Mouse (Mus musculus) right cerebral cortex, postnatal 10 days (tissue): Measurements from ENCODE around the gene Gm45713.
"Not testable (repeated sequence)": the region's sequence is repeated elsewhere in the genome, so short reads cannot be mapped to it uniquely, and the experiment has no call there.

Experiments
- DNase-seq, 2 experiments: peaks; one replicate each; pipeline ENCODE4 v3.0.0; 2021; ENCODE audit warnings: low spot score in 2 of 2

Gm45713 gene

DNA sequence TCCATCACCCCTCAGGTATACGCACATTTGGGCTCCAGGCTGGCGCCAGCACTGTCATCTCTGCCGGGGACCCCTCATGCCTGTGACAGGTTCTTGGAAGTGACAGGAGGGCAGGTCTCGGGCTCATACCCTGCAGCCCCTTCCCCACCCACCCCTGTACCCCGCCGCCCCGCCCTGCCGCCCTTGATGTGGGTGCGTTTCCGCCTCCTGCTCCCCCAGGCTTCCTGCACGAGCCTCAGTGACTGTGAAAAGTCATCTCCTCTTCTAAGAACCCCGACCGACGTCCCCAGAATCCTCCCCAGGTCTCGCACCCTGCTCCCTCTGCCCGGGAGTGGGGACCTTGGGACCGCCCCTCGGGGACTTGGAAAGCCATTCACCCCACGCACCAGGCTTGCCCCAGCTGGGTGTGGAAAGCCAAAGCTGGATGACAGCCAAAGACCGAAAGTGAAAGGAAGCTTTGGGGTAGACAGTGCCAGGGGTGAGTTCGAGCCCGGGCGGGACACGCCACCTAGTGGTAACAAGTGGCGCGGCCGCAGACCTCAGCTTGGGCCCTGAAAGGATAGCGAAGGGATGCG is at the start of gene Gm45713, which contains the start of gene Flt3l:
Gm45713 (minus strand) TSS at position 239 of the 575 bp plus-strand sequence.
Flt3l (minus strand) TSS at position 440 of the 575 bp plus-strand sequence.
- DNase-seq, result peak; percentile 88 to 90

DNA sequence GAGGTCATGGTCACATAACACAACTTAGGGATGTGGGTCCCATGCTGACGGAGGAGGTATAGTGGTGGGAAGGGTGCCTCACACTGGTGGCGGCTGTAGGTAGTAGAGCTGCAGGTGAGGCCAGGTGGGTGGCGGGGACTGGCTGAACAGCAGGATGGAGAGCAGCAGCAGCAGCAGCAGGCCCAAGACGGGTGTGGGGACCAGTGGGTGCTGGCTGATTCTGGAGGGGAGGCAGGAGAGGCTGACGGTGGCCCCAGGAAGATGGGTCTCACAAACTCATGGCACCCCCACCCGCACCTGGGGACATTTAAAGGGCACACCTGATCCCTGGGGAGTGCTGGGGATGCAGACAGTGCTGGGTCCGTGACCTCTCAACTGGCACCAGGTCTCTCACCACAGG is 47.6 kb upstream of the Gm45713 start:
- no peak for DNase-seq

DNA sequence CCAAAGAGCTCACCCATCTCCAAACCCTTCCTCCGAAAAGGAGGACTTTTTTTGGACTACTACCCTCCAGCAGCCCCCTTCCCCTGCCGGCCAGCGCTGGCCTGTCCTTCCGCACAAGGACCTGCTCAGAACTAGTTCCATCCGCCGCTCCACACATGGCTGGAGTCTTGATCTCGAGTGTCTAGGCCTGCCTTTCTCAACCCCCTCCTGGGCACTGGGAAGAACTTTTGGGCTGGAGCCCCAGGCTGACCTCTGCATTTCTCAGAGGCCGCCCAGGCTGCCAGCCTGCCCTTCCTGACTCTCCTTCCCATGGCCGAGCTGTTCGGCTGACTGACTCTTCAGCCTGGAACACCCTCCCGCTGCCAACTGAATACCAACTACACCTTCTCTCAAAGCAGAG is 46.6 kb upstream of the Gm45713 start:
- DNase-seq, result no peak

DNA sequence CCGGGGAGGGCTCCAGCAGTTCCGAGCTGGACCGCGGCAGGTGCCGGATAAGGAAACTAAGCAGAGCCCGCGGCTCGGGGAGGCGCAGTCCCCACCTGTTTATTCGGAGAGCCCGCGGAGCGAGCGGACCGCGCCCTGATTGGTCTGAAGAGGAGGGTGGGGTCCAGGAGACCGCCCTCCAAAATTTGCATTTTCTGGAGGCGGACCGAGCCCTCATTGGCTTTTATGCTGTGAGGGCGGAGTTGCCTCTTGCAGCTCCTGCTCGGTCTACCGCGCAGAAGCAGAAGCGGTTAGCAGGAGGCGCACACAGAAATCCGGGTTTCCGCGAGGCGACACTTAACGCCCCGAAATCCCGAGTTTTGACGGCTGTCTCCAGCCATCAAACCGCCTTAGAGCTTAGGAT is 46.2 kb upstream of the Gm45713 start:
- DNase-seq, result peak; percentile 92 to 93

DNA sequence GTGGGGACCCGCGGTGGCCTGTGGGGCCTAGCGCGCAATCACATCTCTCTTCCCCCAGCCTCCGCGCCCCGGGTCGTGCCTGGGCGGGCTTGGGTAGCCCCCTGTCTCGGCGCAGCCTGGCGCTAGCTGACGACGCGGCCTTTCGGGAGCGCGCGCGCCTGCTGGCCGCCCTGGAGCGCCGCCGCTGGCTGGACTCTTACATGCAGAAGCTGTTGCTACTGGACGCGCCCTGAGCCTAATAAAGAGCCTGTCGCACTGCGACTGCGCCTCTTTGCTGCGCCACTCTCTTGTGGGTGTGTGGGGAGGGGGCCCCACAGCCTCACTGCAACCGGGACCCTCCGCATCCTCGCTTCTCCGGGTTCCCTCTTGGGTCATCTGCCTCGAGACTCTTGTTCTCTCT is 45.5 kb upstream of the Gm45713 start:
- no peak for DNase-seq

DNA sequence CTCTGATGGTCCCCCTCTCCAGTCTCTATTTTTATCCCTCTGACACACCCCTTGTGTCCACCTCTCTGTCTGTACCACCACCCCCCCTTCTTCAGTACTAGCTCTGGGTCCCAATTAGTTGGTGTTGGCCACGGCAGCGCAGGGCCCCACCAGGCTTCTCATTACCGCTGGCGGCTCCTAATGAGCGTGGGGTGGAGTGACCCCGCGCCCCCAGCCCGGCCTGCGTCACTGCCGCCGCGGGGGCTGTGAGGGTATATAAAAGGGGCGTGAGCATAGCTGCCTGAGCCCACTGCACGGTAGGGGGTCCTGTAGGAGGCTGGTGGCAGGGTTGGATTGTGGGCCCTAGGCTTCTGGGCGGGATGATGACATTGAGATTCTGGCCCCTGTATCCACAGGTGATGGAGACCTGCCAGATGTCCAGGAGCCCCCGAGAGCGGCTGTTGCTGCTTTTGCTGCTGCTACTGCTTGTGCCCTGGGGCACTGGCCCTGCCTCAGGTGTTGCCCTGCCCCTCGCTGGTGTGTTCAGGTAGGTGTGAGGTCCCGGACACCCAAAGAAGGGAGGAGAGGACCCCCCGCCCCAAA is 45.0 kb upstream of the Gm45713 start, which contains the start of gene Pth2:
Pth2 (plus strand) TSS at position 100 of the 582 bp plus-strand sequence.
- peak in 1 of 2 experiments; percentile 36 for DNase-seq

DNA sequence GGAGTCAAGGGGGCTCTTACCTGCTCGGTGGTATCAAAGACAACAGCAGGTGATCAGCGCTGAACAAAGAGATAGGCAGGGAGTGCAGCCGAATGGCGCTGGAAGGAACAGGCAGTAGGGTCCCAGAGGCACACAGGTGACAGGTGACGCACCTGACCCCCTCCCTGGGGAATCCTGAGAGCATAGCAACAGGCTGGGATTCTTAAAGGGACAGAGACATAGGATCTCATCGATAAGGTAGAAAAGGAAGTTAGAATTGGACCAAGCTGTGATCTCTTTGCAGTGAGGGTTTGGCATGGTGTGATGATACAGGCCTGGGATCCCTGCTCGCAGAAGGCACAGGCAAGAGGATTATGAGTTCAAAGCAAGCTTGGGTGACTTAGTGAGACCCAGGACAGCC is 43.4 kb upstream of the Gm45713 start, which contains the start of gene Gfy:
Gfy (minus strand) TSS at position 101 of the 400 bp plus-strand sequence.
- no peak for DNase-seq

DNA sequence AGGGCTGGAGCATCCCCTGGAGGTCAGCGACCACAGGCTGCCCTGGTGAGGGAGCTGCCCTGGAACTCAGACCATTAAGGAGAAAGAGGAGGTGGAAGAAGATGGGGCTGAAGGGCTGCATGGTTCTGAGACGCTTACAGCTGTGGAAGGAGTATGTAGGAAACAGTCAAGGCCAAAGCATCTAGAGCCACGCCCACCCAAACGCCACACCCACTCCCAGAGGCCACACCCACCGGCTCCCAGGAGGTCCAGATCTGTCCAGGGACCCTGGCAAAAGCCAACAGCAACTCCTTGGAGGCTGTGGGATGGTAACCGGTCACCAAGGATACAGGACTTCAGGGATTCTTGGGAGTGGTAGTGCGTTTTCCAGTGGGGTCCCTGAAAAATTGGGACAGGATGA is 42.5 kb upstream of the Gm45713 start:
- DNase-seq, result no peak

DNA sequence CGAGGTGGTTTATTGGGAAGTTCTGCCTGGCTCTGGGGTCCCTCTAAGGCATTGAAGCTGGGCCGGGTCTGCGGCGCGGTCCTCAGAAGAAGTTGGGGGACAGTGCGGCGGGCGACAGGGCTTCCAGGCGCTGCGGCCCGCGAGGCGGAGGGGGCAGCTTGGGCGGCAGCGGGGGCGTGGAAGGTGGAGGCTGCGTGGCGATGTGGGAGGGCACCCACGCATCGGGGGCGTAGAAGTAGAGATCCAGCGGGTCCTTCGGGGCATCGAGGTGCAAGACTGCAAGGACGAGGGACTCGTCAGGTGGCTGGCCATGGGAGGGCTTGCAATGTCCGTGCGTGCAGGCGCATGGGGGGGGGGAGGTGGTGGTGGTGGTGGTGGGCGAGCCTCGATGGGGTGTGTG is 40.3 kb upstream of the Gm45713 start:
- DNase-seq, result peak in 1 of 2 experiments; percentile 52

DNA sequence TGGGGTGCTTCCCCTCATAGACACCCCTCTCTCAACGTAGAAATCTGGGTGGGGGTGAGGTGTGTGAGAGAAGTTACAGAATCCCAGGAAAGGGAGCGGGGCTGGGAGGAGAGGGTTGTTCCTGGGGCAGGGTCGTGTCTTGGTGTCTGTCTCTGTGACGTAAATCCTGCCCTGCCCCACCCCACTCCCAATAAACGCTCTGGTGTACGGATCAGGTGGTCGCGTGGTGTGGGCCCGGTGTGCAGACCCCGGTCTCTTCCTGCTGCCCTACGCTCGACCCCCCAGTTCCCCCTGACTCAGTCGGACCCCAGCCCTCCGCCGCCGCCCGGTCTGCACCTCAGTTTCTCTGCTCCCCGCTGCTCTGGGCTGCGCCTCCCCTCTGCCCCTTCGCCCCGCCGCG is 39.9 kb upstream of the Gm45713 start:
- DNase-seq, result no peak

DNA sequence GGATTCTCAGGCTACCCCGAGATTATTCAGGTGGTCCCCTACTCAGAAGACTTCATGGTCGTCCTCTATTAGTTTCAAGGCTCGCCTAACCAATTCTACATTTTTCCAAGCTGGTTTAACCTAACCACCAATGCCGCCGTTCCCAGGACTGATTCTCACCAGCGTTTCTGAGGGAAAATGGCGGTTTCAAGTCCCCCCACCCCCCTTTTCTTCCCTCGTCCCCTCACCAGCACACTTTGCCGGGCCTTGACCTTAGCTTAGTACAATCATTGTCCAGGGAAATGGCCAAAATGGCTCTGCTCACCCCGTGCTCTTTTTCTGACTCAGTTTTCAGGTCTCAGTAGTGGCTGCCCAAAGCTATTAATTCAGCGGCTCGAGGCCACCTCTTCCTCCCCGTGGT is 39.4 kb upstream of the Gm45713 start:
- DNase-seq, result no peak

DNA sequence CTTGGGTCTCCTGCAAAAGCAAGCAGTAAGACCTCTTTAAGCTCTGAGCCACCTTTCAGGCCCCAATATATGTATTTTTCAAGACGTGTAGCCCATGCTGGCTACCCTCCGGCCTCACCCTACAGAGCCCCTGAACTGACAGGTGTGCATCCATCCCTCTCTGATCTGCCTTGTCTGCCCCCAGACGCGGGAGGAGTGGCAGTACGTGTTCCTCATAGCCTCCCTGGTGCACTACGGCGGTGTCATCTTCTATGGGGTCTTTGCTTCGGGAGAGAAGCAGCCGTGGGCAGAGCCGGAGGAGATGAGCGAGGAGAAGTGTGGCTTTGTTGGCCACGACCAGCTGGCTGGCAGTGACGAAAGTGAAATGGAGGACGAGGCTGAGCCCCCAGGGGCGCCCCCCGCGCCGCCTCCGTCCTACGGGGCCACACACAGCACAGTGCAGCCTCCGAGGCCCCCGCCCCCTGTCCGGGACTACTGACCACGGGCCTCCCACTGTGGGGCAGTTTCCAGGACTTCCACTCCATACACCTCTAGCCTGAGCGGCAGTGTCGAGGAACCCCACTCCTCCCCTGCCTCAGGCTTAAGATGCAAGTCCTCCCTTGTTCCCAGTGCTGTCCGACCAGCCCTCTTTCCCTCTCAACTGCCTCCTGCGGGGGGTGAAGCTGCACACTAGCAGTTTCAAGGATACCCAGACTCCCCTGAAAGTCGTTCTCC is 38.7 kb upstream of the Gm45713 start:
- DNase-seq, result peak in 1 of 2 experiments; percentile 40

DNA sequence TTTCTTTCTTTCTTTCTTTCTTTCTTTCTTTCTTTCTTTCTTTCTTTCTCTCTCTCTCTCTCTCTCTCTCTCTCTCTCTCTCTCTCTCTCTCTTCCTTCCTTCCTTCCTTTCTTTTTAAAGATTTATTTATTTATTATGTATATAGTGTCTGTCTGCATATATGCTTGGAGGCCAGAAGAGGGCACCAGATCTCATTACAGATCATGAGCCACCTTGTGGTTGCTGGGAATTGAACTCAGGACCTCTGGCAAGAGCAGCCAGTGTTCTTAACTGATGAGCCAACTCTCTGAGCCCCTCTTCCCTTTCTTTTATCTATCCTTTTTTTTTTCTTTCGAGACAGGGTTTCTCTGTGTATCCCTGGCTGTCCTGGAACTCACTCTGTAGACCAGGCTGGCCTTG is 37.7 kb upstream of the Gm45713 start:
- DNase-seq, result not testable (repeated sequence)

DNA sequence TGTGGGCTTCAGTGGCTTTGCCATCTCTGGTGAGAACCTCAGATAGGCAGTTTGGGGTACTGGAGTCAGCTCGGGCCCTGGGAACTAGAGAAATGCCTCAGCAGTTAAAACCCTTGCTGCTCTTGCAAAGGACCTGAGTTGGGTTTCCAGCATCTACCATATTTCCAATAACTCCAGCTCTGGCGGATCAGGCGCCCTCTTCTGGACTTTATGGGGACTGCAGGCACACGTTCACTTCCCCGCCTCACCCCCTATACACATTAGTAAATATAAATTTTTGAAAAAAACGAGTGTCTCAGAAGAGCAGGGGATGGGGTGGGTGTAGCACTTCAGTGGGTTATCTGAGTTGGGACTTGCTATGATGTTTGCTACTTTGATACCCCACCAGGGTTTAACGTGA is 36.9 kb upstream of the Gm45713 start:
- DNase-seq, result no peak

DNA sequence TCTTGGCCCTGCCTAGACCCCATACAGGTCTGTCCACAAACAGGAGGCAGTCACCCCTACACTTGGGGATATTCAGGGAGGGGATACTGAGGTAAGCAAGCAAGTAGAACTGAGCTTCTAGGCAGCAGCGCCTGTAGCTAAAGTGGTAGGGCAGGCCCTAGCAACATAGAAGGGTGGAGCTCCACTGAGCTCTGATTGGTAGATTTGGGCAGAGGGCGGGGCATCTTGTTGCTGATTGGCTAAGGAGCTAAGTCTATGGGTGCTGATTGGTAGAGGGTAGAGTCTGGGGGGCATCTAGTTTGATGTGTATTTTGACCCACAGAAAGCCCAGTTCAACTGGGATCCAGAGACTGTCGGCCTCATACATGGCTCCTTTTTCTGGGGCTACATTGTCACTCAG is 33.5 kb upstream of the Gm45713 start:
- peak in 1 of 2 experiments; percentile 68 for DNase-seq

DNA sequence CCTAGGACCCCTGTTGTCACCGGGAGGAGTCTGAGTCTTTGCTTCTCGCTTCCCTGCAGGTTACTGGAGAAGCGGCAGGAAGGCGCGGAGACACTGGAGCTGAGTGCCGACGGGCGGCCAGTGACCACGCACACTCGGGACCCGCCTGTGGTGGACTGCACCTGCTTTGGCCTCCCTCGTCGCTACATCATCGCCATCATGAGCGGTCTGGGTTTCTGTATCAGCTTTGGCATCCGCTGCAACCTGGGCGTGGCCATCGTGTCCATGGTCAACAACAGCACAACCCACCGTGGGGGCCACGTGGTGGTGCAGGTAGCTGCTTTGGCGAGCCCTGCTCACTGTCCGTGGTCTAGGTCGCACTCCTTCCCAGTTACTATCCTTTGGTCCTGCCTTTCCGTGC is 32.6 kb upstream of the Gm45713 start:
- no peak for DNase-seq

DNA sequence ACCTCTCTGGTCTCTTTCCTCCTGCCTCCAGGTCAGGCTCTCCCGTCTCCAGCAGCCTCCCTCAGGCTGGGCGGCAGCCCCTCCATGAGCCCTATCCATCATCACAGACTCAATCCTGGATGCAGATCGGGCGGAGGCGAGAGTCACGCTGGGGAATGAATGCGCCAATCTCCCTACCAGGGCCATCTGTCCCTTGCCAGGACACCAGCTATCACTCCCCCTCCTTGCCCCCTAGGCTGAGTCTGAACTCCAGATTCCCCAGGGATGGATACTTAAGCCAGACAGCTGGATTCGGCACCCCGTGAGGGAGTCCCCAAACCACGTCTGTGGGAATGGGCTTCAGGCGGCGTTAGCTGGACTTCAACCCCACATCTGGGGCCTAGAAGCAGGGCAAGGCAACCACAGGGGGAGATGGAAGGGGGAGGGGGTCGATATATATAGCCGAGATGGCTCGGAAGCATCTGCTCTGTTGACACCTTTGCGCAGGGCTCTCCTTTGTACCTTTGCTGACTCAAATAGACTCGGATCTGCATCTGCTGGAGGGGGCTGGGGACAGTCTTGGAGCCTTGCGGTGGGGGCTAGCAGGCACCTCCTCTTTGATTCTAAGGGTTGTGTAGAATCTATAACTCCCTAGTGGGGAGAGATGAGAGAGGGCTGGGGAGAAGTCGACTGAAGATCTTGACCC is 31.9 kb upstream of the Gm45713 start:
- peak in 1 of 2 experiments; percentile 60 for DNase-seq

DNA sequence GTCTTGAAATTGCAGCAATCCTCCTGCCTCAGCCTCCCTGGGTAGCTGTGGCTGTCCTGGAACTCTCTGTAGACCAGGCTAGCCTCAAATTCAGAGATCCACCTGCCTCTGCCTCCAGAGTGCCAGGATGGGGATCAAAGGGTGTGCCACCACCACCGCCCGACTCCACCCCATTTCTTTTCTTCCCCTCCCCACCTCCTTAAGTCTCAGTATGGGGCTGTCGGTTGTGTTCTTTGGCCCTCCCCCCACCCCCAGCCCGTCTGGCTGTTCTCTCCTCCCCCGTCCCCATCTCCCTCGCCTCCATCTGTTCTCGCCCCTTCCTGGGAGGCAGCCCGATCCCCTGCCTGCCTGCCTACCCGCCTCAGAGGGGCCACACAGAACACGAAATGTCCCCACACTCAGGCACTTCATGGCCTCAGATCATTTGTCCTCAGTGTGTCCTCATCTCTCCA is 30.9 kb upstream of the Gm45713 start:
- peak in 1 of 2 experiments; percentile 69 for DNase-seq

DNA sequence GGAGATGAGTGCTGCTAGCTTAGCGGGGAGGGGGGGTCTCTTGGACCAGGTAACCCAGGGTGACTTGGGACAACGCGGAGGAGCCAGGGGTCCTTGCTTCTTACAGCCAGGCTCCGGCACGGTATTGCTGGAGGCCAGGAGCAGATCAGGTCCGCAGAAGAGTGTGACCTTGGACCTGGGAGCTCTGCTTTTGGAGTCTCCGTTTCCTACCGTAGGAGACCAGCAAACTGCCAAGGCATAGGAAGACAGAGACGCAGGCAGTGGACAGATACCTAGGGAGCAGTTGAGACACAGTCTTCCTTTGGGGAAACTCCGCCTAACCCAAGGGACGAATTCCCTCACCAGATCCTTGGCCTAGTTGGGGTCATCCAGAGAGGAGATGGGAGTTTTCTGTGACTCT is 29.7 kb upstream of the Gm45713 start:
- no peak for DNase-seq

DNA sequence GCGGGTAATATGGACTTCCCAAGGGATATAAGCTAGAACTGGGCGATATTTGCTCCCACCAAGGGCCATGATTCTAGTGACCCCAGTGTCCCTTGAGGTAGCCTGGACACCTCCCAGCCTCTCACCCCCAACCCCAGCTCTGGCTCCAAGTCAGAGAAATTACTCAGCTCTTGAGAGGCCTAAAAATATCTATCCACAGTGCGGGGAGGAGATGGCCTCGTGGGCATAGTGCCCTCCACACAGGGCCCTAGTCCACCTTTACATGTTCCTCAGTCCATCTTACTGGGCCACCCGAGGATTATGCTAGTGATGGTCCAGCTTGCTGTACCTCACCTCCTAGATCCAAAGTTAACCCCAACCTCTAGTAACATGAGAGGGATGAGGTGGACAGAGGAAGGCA is 28.8 kb upstream of the Gm45713 start:
- peak in 1 of 2 experiments; percentile 46 for DNase-seq

DNA sequence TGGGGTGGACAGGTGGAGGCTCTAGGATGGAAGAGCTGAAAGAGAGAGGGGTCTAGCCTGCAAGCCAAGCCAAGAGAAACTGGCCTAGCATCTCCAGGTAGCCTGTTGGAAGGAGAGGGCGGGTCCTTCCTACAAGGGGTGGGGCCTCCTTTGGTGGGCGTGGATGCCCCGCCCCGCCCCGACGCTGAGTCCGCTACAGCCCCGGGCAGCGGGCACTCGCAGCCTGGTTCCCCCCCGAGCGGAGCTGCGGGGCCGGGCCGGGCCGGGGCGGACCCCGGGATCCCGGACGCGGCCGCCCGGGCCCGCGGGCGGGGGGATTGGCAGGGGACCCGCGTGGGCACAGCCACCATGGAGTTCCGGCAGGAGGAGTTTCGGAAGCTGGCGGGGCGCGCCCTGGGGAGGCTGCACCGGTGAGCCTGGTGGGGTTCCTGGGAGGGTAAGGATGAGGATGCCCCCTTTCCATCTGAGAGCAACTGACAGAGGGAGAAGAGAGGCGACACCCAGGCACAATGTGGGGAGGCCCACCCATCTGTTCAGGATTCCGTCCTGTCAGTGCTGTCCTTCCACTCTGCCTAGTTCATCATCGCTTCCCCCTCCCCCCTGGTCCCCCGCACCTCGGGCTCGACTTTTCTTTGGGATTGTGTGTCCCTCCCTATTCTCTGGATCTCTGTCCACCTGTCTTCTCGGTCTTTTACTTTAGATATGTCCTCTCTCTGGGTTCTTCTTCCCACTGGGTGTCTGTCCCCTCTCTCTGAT is 27.9 kb upstream of the Gm45713 start, which contains the start of gene Slc17a7:
Slc17a7 (plus strand) TSS at position 215 of the 756 bp plus-strand sequence.
- peak in 1 of 2 experiments; percentile 60 for DNase-seq
